Mouse (Mus musculus) lung, adult 18-20 months (tissue): Measurements from ENCODE around the gene Gm29582.
"Not testable (repeated sequence)": the region's sequence is repeated elsewhere in the genome, so short reads cannot be mapped to it uniquely, and the experiment has no call there.

ENCODE experiments used
- DNase-seq, 2 experiments: peaks; one replicate each; pipeline ENCODE4 v3.0.0; 2022; ENCODE audit warnings: mixed read lengths in 2 of 2

Gene Gm29582

GRCm38 (mm10) chrY:30738461-30738860 lies at the start of gene Gm29582:
Gm29582 (minus strand) TSS chrY:30738561.
- DNase-seq, result not testable (repeated sequence)
